Mouse (Mus musculus): ENCODE results near the gene H2-T22.
"Not testable (repeated sequence)": the region's sequence is repeated elsewhere in the genome, so short reads cannot be mapped to it uniquely, and the experiment has no call there.

DNA sequence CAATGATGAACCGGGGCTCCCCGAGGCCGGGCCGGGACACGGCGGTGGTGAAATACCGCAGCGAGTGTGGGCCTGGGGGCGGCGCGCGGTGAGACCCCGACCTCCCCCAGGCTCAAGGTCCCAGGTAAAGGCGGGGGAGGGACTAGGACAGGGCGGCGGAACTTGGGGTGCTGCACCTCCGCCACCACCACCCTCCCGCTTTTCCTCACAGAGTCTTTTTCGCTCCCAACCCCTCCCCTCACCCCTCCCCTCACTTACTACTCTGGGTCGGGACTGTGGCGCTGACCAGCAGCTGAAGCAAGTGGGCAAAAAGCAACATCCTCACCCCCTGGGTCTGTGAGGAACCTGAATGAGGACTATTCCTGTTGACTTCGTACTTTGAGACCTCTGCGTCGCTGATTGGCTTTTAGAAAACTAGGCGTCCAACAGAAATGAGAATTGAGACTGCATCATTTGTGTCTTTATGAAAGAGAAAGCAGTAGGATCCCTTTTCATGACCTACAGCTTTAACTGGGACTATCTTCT lies 10.1 kb downstream of the H2-T22 start, which contains the start of gene H2-T23:
- not testable (repeated sequence) for TF ChIP-seq CTCF, POLR2A (IDR thresholded peaks at IDR 0.05; ENCODE audit: insufficient read depth, low read depth, low read length)

Data from olfactory bulb, adult 2 months (tissue).